Mouse (Mus musculus): ENCODE data around the gene 1700015G11Rik. TPM values are rescaled to one million over a fixed set of nuclear protein-coding genes. Genes with fewer than 3 reads are reported as not detected.

The 1700015G11Rik gene
- not detected for total RNA-seq (2021)
- long read RNA-seq, experiment 1, result 0 reads
- long read RNA-seq, experiment 2, result 0 reads

DNA sequence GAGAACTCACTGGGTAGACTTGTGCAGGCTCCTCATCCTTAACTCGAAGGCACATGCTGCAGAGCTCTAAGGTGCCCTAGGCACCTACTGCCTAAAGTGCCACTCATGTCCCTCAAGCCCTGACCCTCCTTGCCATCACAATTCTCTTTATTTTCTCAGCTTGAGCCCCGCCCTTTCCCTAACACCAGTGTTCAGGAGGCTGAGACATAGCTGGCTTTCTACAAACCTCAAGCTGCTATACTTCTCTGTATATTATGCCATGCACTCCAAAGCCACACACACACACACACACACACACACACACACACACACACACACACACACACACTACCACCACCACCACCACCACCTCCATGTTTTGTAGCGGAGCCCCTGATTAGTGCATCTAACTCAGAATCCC, at the start of gene 1700015G11Rik:
Gene 1700015G11Rik (minus strand): TSS at position 101 of the 400 bp plus-strand sequence.
- no peak for DNase-seq

DNA sequence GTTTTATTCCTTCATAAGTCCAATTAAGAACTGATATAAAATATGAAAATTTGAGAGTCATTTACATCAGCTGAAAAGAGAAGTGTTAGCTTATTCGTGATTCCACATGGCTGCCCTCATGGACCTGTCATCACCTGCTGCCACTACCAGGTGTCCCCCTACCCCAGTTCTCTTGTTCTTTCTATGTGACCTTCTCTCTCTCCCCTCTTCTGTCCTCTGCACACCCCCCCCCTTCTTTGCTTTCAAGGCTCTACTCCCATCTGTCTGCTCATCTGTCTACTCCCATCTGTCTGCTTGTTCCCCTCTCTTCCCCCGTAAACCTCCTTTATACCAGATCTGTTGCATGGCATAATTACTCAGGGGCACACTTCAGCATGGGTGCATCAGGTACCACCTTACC, 41.4 kb upstream of the 1700015G11Rik start:
- DNase-seq, result no peak

DNA sequence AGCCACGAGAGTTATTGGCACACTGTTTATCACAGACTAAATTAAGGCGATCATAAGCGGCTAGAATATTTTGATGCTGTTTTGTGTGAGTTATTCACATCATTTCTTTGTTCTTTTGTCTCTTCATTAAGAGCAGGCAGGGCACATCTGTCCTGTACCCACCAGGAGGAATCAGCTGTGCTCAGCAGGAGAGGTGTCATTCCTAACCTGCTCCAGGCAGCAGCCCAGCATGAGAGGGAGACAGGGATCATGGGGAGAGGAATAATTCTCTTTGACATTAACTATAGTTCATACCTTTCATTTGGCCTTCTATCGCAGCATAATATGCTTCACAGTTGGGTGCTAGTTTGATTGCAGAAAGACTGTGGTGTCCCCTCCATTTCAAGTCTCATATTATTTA, 40.7 kb upstream of the 1700015G11Rik start:
- DNase-seq, result no peak

DNA sequence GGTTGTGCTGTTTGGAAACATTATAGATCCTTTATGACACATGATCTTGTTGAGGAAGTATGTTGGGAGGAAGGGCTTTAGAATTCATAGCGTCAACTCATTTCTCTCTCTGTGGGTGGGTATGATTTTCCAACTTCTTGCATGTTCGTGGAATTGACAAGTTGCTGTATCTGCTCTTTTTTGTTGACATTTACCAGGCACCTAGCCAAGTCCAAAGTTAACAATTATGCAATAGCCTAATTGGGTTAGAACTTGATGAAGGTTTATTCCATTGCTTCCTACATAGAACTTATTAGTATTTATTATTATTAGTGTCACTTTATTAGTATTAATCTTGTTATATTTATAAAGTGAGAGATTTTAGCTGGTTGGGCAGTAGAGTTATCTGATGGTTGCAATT, 40.3 kb upstream of the 1700015G11Rik start:
- DNase-seq, result no peak

DNA sequence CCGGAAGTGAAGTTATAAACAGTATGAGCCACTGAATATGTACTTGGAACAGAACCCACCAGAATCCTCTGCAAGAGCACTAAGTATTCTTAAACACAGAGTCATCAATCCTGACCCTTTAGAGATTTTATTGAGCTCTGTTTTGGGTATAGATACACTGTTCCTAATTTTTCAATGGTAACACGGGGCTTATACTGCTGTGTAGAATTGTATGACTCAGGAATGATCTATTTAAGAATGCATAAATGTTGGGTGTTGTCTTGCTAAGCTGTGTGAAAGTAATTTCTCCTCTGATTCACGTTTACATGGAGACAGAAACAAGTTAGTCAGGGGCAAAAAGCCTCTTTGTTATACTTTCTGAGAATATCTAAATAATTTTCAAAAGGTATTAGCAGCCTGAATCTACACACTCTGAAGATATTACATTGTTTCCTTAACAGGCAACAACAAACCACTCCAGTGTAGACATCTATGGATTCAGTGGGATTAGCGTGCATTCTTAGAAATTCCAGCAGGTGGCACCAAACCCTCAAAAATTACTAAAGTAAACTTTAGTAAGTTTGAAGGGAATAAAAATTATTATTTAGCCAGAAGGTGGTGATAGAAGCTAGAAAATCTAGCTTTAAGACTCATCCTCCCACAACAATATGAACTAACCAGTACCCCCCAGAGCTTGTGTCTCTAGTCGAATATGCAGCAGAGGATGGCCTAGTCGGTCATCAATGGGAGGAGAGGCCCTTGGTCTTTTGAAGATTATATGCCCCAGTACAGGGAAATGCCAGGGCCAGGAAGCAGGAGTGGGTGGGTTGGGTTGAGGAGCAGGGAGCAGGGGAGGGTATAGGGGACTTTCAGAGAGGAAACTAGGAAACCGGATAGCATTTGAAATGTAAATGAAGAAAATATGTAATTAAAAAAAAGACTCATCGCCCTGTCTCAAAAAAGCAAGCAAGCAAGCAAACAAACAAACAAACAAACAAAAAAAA, 22.4 kb upstream of the 1700015G11Rik start:
- DNase-seq, result peak; percentile 21

DNA sequence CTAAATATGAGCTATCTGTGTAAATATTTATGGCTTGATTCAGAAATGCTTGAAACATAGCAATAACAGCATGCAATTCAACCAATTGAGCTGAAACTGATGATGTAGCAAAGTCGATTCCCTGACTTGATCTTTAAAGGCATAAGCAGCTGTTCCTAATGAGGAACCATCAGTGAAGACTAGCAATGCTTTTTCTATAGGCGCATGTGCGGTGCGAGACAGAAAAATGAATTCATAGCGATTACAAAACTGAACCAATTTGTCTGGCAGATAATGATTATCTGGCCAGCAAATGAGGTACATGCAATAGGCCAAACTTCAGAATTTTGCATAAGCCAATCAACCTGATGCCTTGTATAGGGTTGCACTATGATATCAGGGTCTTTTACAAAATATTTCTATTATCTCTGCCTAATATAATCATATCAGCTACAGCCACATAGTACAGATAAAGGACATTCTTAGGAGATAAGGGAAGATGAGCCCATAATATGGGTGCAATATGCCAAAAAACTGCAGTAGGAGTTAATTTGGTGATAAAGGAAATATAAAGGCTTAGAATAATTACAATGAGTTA, 8.6 kb upstream of the 1700015G11Rik start:
- no peak for DNase-seq

DNA sequence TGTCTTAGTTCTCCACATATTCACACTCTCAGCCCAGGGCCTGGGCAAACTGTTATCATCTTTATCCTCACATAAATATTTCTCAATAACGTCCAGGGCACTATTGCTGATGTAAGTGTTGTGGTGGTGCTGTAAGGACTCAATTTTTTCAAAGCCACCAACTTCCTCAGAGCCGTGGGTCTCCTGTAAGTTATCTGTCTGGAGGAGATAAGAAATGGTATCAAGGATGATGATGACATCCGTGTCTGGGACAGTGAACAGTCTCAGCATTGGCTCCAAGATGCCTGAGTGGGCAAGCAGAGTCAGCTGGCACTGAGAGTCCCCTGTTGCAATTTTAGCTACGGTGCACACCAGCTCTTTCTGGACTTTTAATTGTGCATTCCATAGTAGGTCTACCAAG, 6.5 kb upstream of the 1700015G11Rik start:
- no peak for DNase-seq

DNA sequence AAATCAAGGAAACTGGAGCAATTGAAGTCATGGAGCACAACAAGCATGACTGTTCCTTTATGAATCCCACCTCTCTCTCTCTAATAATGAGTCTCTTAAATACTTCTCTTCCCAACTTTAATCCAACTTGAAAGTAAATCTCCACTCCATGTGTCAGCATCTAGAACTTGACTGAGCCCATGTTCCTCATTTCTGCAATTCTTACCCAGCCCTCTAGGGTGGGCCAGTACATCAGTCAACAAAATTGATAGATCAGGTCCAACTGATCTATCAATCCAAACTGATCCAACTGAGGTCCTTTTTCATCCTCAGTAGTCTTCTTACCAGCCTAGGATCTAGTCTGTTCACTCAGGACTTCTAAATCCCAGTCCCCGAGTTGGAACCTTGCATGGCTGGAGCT, 348 bp downstream of the 1700015G11Rik start:
- no peak for DNase-seq

DNA sequence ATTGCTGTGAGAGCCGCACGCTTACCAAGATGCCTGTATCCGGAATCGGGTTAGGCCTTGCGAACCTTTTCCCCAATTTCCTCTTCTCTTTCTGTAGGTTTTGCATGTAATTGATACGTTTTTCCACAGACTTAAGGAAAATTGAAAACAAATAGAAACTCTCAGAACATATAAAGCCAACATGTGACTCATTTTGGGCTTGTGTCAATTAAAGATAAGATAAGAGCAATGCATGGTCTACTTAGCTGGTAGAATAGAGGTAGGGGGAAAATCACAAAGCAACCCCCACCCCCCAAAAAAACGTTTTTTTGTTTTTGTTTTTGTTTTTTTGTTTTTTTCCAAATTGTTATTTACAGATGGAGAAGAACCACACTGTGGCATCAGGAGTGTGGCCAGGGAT, 2.1 kb downstream of the 1700015G11Rik start:
- DNase-seq, result no peak

DNA sequence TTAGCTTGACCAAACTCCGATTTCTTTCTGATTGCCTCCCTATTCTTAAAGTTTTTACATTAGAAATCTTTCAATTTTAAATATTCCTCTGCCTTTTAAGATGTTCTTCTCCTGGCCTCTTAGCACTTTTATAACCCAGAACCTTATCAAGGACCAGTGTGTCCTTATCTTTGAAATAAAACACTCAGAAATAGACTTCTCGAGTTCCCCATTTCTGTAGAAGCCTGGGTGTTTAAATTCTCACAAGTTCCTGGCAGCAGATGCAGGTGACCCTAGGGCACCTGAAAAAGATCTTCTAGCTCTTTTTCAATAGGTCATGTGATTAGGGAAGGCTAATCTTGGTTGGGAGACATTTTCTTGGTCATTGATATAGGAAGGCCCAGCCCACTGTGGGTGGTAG, 8.4 kb downstream of the 1700015G11Rik start:
- no peak for DNase-seq

DNA sequence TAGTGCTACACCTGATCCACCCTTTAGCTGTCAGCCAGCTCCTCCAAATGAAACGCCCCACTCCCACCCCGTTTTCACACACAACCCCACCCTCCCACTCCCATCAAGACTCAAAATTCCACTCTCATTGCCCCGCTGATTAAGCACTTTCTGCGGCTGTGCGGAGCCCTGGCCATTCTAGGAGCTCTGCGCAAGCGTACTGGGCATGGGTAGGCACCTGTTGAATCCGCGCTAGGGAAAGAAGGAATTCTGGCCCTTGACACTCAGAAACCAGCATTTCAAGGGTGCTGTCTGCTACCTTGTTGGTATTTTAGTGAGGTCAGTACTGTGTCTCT, 9.3 kb downstream of the 1700015G11Rik start:
- no peak for DNase-seq

DNA sequence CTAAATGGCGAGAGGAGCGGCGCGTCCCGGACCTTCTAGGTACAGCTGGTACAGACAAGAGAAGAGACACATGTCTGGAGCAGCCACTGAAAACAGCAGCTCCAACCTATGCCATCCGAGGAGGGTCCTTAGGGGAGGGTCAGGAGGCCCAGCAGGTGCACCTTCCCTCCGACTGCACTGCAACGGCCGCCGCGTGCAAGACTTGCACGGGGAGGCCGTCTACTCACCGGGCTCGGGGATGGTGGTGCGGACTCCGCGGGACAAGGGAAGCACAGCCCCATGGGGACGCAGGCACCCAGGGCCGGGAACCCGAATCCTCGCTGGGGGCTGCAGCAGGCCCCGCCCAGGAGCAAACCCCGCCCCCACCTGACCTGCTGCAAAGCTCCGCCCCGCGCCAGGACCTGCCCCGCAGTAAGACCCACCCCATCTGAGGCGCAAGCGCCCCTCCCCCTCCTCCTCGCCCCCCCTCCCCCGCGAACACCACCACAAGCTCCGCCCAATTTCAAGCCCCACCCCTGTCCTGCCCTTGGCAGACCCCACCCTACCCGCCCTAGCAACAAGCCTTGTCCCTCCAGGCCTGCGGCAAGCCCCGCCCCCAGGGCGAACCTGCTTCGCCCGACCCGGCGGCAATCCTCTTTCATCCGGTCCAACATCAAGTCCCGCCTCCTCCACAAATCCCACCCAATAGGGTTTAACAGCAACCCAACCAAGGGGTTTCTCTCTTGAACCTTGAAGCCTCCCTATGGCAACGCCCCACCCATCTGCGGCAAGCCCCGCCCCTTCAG, 9.8 kb downstream of the 1700015G11Rik start, which contains the start of gene Svip:
Gene Svip (minus strand): TSS at position 508 of the 785 bp plus-strand sequence.
- peak; percentile 64 for DNase-seq

DNA sequence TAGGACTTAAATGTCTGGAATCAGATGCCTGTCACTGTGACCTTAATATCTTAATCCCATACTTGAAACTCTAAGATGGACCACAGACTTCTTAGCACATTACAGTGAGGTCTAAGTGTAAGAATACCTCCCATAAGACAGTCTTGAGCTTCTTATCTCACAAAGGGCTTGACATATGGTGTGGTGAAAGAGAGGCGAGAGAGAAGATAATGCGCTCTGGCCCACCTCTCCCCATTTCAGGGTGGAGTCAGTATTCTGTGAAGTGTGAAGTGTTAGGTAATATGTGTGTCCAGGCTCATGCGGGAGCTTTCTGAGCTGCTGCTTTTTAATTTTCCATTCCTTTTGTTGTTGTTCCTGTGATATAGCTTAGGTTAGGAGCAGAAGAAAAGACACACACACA, 24.5 kb downstream of the 1700015G11Rik start:
- DNase-seq, result no peak

DNA sequence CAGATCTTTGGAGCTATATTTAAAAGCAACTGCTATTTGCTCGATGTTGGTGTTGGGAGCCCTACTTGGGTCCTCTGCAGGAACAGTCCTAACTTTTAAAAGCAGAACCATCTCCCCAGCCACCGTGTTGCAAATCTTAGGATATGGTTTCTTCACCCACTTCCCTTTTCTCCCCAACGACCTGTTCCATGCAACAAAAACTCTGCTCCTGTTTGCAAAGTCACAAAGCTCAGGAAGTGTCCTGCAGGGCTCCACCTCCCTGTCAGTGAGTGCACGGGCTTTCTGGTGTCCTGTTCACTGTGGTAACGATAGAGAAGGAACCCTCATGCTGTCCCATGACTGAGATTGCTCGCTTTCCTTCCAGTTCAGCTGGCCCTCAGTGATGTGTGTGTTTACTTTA, 28.6 kb downstream of the 1700015G11Rik start:
- no peak for DNase-seq

DNA sequence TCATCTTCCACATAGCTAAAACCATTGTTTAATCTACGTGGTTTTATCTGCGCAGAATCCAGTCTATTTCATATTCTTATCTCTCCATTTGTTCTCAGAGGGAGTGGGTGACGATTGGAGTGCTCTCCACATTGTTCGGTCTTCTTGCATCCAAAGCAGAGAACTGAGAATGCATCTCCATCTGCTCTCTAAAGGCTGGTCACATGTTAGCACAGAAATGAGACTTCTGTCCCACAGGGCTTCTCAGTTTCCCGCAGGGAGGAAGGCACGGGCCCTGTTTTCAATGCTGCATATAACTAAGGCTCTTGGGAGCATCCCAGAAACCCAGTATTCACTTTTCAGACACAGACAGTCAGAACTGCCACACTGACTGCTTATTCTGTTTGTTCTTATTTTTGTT, 29.8 kb downstream of the 1700015G11Rik start:
- DNase-seq, result no peak

DNA sequence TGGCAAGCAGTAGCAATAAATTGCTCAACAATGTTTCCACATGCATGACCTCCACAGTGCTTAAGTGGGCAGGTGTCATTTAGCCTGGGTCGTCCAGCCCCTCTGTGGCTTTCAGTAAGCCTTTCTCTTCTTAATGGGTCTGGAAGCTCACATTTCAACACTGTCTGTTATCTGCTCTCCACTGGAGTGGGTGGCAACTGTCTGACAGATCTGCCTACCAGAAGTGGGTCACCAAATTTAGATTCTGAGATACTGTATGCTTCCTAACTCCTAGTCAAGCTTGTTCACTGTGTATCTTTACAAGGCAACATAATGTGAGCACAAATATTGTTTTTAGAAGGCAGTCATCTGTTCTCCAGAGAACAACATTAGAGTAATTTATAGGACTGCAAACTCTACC, 33.2 kb downstream of the 1700015G11Rik start:
- no peak for DNase-seq

DNA sequence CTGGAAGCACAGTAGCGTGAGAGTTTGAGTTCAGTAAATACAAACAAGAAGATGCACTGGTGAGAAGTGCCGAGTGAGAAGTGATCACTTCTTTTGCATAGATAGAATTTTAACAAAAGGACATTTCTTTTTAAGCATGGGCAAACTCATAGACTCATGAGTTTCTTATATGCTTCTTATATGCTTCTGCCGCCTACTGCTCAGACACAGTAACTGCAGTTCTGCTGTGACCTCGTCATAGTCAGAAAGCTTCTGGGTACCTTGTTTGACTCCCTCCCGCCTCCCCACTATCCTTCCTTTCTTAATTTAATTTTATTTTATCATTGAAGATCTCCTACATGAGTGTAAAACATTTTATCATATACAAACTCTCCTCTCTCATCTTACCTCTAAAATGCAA, 36.3 kb downstream of the 1700015G11Rik start:
- DNase-seq, result no peak

DNA sequence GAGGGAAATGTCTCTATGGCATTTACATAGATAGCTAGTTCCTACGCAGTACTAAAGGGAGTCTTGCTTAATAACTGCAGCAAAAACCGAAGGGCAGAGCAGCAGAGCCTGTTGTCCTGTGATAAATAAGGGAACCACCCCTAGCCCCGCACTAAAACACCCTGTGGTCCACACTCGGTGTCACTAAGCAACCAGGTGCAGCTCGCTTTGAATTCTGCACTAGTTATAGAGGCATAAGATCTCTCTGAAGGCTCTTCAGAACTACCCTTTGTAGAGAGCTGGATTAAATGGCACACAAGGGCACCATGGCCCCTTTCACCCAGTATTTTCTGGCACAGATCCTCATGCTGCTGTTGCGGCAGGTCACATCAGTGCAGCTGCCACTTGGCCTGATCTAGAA, 40.3 kb downstream of the 1700015G11Rik start:
- no peak for DNase-seq

DNA sequence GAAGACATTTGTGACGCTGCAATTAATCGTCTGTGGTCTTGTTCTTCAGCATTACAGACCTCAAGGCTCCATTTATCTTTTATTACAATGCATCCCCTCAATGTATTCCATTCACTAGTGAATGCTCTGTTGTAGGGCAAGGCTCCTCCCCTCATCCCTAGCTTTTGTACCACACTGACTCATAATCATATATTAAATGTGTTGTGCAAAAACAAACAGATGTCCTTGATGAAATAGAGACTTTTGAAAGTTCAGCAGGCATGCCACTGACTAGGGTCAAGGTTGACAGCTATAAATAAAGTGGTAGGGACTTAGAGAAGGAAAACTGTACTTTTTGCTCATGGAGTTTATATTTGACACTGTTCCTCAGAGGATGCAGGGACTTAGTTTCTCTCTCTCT, 42.0 kb downstream of the 1700015G11Rik start:
- no peak for DNase-seq

DNA sequence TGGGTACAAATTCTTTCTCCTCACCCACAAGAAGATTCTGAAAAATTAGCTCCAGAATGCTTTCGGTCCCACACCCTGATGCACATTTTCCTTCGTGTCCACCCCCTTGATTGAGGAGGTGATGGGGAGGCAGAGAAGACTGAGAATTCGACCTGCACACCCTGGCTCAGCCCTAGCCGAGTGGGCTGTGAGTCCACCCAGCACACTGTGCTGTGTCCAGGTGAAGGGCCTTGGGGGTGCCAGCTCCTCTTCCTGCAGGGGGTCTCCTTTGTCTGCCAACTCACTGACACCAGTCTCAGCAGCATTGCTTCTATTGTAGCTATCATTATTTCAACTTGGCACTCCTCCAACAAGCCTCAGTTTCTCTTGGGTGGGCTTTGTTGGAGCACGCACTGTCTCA, 42.4 kb downstream of the 1700015G11Rik start:
- no peak for DNase-seq

DNA sequence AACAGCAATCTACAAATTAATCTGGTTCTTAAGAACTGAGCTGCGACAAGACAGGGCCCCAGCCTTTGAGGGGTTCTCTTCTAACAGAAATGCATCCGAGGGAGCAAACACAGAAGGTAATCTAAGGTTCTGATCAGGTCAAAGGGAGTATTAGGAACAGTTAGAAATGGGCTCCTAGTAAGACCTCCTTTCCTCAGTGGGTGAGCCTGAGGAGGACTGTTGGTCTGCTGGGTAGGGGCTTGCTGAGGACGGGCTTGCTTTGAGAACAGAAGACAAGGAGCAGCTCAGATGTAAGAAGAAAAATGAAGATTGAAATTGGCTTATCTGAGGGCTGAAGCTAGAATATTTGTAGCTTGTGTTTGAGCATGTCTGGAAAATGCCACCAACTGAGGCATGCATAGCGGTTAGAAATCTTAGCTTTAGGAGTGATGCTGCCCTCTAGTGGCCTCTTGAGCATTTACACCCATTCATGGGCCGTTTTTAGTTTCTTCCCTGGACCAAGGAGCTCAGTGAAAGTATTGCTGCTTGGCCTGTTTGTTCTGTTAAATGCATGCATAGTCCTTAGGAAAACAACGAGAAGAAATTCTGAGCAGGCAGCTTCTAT, 43.2 kb downstream of the 1700015G11Rik start:
- DNase-seq, result peak; percentile 12

DNA sequence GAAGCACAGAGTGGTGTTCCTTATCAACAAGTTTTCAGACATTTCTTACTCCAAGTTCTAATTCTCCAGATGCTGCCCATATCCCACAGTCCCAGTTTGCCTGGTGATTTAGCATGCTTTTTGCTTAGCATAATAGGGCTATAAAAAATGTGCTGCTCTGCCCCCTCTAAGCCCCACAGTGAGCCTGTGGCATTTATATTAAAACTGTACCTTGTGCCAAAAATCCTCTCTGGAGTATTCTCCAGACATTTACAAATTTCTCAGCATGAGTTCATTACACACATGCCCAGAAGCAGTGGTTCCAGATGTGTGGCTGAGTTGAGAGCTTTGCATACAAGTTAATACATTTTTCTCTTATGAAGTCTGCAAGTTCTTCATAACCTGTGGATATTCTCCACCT, 46.1 kb downstream of the 1700015G11Rik start:
- no peak for DNase-seq
